Mouse (Mus musculus) neural tube, embryonic 15.5 days (tissue): ENCODE measurements around the gene Dlg2. TPM values are rescaled to one million over a fixed set of nuclear protein-coding genes. Genes with fewer than 3 reads are reported as not detected.

Experiments
- ATAC-seq: fragments of 200-750 bp; cut with Nextera tagmentation; 2 replicates; pipeline ENCODE4 v1.8.0; 2017; ENCODE audit warnings: mild to moderate bottlenecking, moderate TSS enrichment, moderate library complexity; ENCODE audit not compliant: low FRiP score
- H3K27ac ChIP-seq: fragments of 300-500 bp; sonication (generic); replicated peaks from 2 replicates; pipeline ENCODE4 v1.5.1; 2015; ENCODE audit warnings: mild to moderate bottlenecking, inconsistent platforms
- H3K27me3 ChIP-seq: fragments of 300-500 bp; sonication (generic); replicated peaks from 2 replicates; pipeline ENCODE4 v1.6.1; 2015; ENCODE audit warnings: inconsistent platforms
- H3K36me3 ChIP-seq: fragments of 300-500 bp; sonication (generic); 2 replicates; pipeline ENCODE4 v1.6.1; 2015; ENCODE audit warnings: inconsistent platforms
- H3K4me1 ChIP-seq: fragments of 300-500 bp; sonication (generic); 2 replicates; pipeline ENCODE4 v1.6.1; 2015; ENCODE audit warnings: inconsistent platforms
- H3K4me2 ChIP-seq: fragments of 300-500 bp; sonication (generic); 2 replicates; pipeline ENCODE4 v1.6.1; 2015; ENCODE audit warnings: inconsistent platforms, mild to moderate bottlenecking, moderate library complexity
- H3K4me3 ChIP-seq: fragments of 300-500 bp; sonication (generic); replicated peaks from 2 replicates; pipeline ENCODE4 v1.5.1; 2015; ENCODE audit warnings: mild to moderate bottlenecking, inconsistent platforms
- H3K9ac ChIP-seq: fragments of 300-500 bp; sonication (generic); replicated peaks from 2 replicates; pipeline ENCODE4 v1.6.1; 2015; ENCODE audit warnings: mild to moderate bottlenecking, inconsistent platforms
- H3K9me3 ChIP-seq: fragments of 300-500 bp; sonication (generic); replicated peaks from 2 replicates; pipeline ENCODE4 v1.6.1; 2016; ENCODE audit warnings: inconsistent platforms
- WGBS: fragments of 180-500 bp; shearing (Covaris S2); methylation state at CpG from one replicate; pipeline ENCODE4 v1.1.7; 2015; ENCODE audit warnings: mixed read lengths; 5-methylcytosine and 5-hydroxymethylcytosine counted together
- polyA plus RNA-seq: library from polyadenylated mRNA; unstranded; fragments of >200 nt; fragmentation: Nextera tagmentation; extraction: Ambion mirVana; gene quantifications from 2 replicates; pipeline ENCODE4 v1.2.1, GENCODE M21; 2015

Dlg2 gene
- polyA plus RNA-seq, 1 experiment from 2014 or later: 29.9 TPM

GRCm38 (mm10) chr7:92024928-92025327, 1548.5 kb downstream of the Dlg2 start:
- H3K27ac ChIP-seq: no peak overlapping the region
- H3K4me2 ChIP-seq: no peak overlapping the region
- no peaks in the 10 kb centered on the region for H3K36me3 ChIP-seq
- no peaks in the 10 kb centered on the region for H3K9me3 ChIP-seq
- H3K9ac ChIP-seq: no peak overlapping the region
- no peaks in the 10 kb centered on the region for H3K4me1 ChIP-seq
- H3K4me3 ChIP-seq: no peak overlapping the region
- 84% methylated on average over 1 of the region's 1 CpGs for WGBS
- H3K27me3 ChIP-seq: no peaks in the 10 kb centered on the region
- ATAC-seq: no peak

GRCm38 (mm10) chr7:92025465-92026056, 1549.1 kb downstream of the Dlg2 start:
- ATAC-seq: no peak; the same call in 1 of the 2 replicates

GRCm38 (mm10) chr7:92027049-92027448, 1550.6 kb downstream of the Dlg2 start:
- H3K9ac ChIP-seq: no peak overlapping the region
- no peak overlapping the region for H3K4me2 ChIP-seq
- no peaks in the 10 kb centered on the region for H3K27me3 ChIP-seq
- no peaks in the 10 kb centered on the region for H3K4me1 ChIP-seq
- ATAC-seq: no peak
- H3K27ac ChIP-seq: no peak overlapping the region
- H3K9me3 ChIP-seq: no peaks in the 10 kb centered on the region
- 37% methylated on average over 7 of the region's 7 CpGs for WGBS
- no peaks in the 10 kb centered on the region for H3K36me3 ChIP-seq
- no peak overlapping the region for H3K4me3 ChIP-seq

More at GRCm38 (mm10) chr7:92025465-92026056, 1549.1 kb downstream of the Dlg2 start:
- no peaks in the 10 kb centered on the region for H3K9me3 ChIP-seq
- no peak overlapping the region for H3K9ac ChIP-seq
- no peak overlapping the region for H3K4me3 ChIP-seq
- H3K4me2 ChIP-seq: no peak overlapping the region
- no peaks in the 10 kb centered on the region for H3K4me1 ChIP-seq
- H3K27ac ChIP-seq: no peak overlapping the region
- H3K36me3 ChIP-seq: no peaks in the 10 kb centered on the region
- H3K27me3 ChIP-seq: no peaks in the 10 kb centered on the region
- 45% methylated on average over 2 of the region's 2 CpGs for WGBS

GRCm38 (mm10) chr7:92034256-92034655, 1557.8 kb downstream of the Dlg2 start:
- Histone ChIP-seq H3K27me3 (no peaks in the 10 kb centered on the region), H3K27ac (no peak overlapping the region), H3K36me3 (no peaks in the 10 kb centered on the region), H3K4me1 (no peaks in the 10 kb centered on the region), H3K9me3 (no peaks in the 10 kb centered on the region), H3K4me2 (no peak overlapping the region), H3K9ac (no peak overlapping the region), H3K4me3 (no peak overlapping the region)
- 95% methylated on average over 2 of the region's 2 CpGs for WGBS
- no peak for ATAC-seq

GRCm38 (mm10) chr7:92040187-92040586, 1563.7 kb downstream of the Dlg2 start:
- H3K27me3 ChIP-seq: no peaks in the 10 kb centered on the region
- no peak for ATAC-seq
- no peaks in the 10 kb centered on the region for H3K36me3 ChIP-seq
- H3K4me1 ChIP-seq: no peaks in the 10 kb centered on the region
- H3K9me3 ChIP-seq: no peaks in the 10 kb centered on the region
- H3K4me3 ChIP-seq: no peak overlapping the region
- H3K27ac ChIP-seq: no peak overlapping the region
- H3K4me2 ChIP-seq: no peak overlapping the region
- H3K9ac ChIP-seq: no peak overlapping the region

- ATAC-seq: no peak
- no peaks in the 10 kb centered on the region for H3K9me3 ChIP-seq
- no peaks in the 10 kb centered on the region for H3K4me1 ChIP-seq
- H3K27ac ChIP-seq: no peak overlapping the region
- no peaks in the 10 kb centered on the region for H3K36me3 ChIP-seq
- H3K4me3 ChIP-seq: no peak overlapping the region
- H3K9ac ChIP-seq: no peak overlapping the region
- no peak overlapping the region for H3K4me2 ChIP-seq
- WGBS: 31% methylated on average over 2 of the region's 2 CpGs
- no peaks in the 10 kb centered on the region for H3K27me3 ChIP-seq
Observed at GRCm38 (mm10) chr7:92040785-92041411, 1564.4 kb downstream of the Dlg2 start.

- no peaks in the 10 kb centered on the region for H3K4me1 ChIP-seq
- no peaks in the 10 kb centered on the region for H3K27me3 ChIP-seq
- ATAC-seq: no peak
- 93% methylated on average over 1 of the region's 1 CpGs for WGBS
- no peak overlapping the region for H3K4me3 ChIP-seq
- no peak overlapping the region for H3K9ac ChIP-seq
- no peak overlapping the region for H3K27ac ChIP-seq
- H3K4me2 ChIP-seq: no peak overlapping the region
- no peaks in the 10 kb centered on the region for H3K36me3 ChIP-seq
- no peaks in the 10 kb centered on the region for H3K9me3 ChIP-seq
Observed at GRCm38 (mm10) chr7:92044966-92045365, 1568.5 kb downstream of the Dlg2 start.

GRCm38 (mm10) chr7:92047271-92047670, 1570.8 kb downstream of the Dlg2 start:
- Histone ChIP-seq H3K4me1 (no peaks in the 10 kb centered on the region), H3K36me3 (no peaks in the 10 kb centered on the region), H3K27me3 (no peaks in the 10 kb centered on the region), H3K4me3 (no peak overlapping the region), H3K4me2 (no peak overlapping the region), H3K9ac (no peak overlapping the region), H3K9me3 (no peaks in the 10 kb centered on the region), H3K27ac (no peak overlapping the region)
- WGBS: 39% methylated on average over 2 of the region's 2 CpGs
- no peak for ATAC-seq

- Histone ChIP-seq H3K36me3 (no peaks in the 10 kb centered on the region), H3K9me3 (no peaks in the 10 kb centered on the region), H3K27ac (no peak overlapping the region), H3K4me1 (no peaks in the 10 kb centered on the region), H3K4me3 (no peak overlapping the region), H3K9ac (no peak overlapping the region), H3K27me3 (no peaks in the 10 kb centered on the region), H3K4me2 (no peak overlapping the region)
- no peak for ATAC-seq
- 97% methylated on average over 1 of the region's 1 CpGs for WGBS
Observed at GRCm38 (mm10) chr7:92048876-92049275, 1572.4 kb downstream of the Dlg2 start.

- no peak overlapping the region for H3K27ac ChIP-seq
- H3K4me2 ChIP-seq: no peak overlapping the region
- no peaks in the 10 kb centered on the region for H3K9me3 ChIP-seq
- no peaks in the 10 kb centered on the region for H3K36me3 ChIP-seq
- H3K4me1 ChIP-seq: no peaks in the 10 kb centered on the region
- no peak overlapping the region for H3K4me3 ChIP-seq
- no peak for ATAC-seq
- no peak overlapping the region for H3K9ac ChIP-seq
- no peaks in the 10 kb centered on the region for H3K27me3 ChIP-seq
- WGBS: 62% methylated on average over 4 of the region's 4 CpGs
Observed at GRCm38 (mm10) chr7:92066851-92067250, 1590.4 kb downstream of the Dlg2 start.

GRCm38 (mm10) chr7:92087429-92087828, 1611.0 kb downstream of the Dlg2 start:
- WGBS: 61% methylated on average over 2 of the region's 3 CpGs
- no peaks in the 10 kb centered on the region for H3K27me3 ChIP-seq
- no peak for ATAC-seq
- no peak overlapping the region for H3K27ac ChIP-seq
- no peaks in the 10 kb centered on the region for H3K9me3 ChIP-seq
- no peak overlapping the region for H3K4me3 ChIP-seq
- no peak overlapping the region for H3K4me2 ChIP-seq
- no peak overlapping the region for H3K9ac ChIP-seq
- H3K4me1 ChIP-seq: no peaks in the 10 kb centered on the region
- H3K36me3 ChIP-seq: no peaks in the 10 kb centered on the region

- Histone ChIP-seq H3K4me1 (no peaks in the 10 kb centered on the region), H3K27ac (no peak overlapping the region), H3K4me3 (no peak overlapping the region), H3K4me2 (no peak overlapping the region), H3K9ac (no peak overlapping the region), H3K9me3 (no peaks in the 10 kb centered on the region), H3K36me3 (no peaks in the 10 kb centered on the region), H3K27me3 (no peaks in the 10 kb centered on the region)
- ATAC-seq: peak; percentile 79; the same call in 1 of the 2 replicates
- 0% methylated on average over 3 of the region's 3 CpGs for WGBS
Observed at GRCm38 (mm10) chr7:92093860-92094259, 1617.4 kb downstream of the Dlg2 start.
